Mouse (Mus musculus) erythroblast, embryonic 14.5 days (primary cell): ENCODE measurements at regions not wholly inside any gene's neighbourhood (a gene's known extent, or its start where the extent isn't known, plus 50 kb on each side); places are given as distances from the start of the nearest gene placed in this dataset.

Source experiments
- GATA1 ChIP-seq: IDR thresholded peaks from 2 replicates; pipeline ENCODE4 v1.6.1; 2012; ENCODE audit warnings: low read length, inconsistent platforms, mixed read lengths
- TAL1 ChIP-seq: IDR thresholded peaks from 3 replicates; pipeline ENCODE4 v1.6.1; 2012; ENCODE audit warnings: low read length, inconsistent platforms, mixed read lengths

DNA sequence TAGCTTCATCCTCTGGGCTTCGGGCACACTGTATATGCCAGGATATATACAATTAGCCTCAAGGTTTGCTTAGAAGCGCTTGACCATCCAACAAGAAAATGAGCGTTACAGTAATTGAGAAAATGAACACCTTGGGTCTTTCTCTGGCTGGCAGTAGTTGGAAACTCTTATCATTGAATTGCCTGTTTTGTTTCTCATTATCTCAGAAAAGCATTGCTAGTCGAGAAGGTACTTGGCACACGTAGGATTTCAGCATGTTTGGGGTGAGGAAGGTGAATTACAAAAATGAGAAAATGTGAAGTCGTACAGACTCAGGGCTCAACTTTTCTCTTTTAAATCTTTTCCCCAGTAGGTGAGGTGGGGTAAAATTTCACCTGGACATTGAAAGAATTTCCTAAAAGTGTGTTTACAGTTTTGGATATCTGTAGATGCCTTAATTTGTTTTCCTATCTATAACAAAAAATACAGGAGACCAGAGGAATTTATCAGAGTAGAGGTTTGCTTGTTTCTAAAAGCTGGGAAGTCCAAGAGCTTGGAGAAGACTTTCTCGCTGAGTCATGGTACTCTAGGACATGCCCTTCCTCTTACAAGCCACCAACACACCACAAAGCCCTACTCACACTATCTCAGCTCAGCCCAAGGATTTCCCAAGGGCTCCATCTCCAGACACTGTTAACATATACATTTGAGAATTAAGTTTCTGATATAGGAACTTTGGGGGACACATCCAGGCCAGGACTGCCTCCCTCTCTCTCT lies 124.3 kb upstream of the Dmrta1 start:
- TF ChIP-seq TAL1 (no peak), GATA1 (no peak)
